In genomic region chr1:75234606-75235005, GRCm38 (mm10) we compare ENCODE assay signal across 8 mouse cellular contexts. TPM values are rescaled to one million over a fixed set of nuclear protein-coding genes. Genes with fewer than 3 reads are reported as not detected.
DNase-seq lines count a peak whose midpoint lies in the region; ATAC-seq and TF ChIP-seq lines count a peak whose summit lies in the region.

No protein-coding gene starts in this region.

- 0 out of 2 replicates have a peak overlapping the region, but pooled peaks have one; percentile 14 for H3K4me2 ChIP-seq in kidney, postnatal 0 days (ENCODE audit: low read length)
- H3K4me2 ChIP-seq in lung, embryonic 16.5 days (ENCODE audit: low read depth, low read length) = no peak overlapping the region

- H3K27ac ChIP-seq in kidney, postnatal 0 days = no peak overlapping the region
- no peak overlapping the region for H3K27ac ChIP-seq in lung, embryonic 16.5 days (ENCODE audit: low read length)

- no peak overlapping the region for H3K4me3 ChIP-seq in kidney, postnatal 0 days (replicated peaks; ENCODE audit: low read depth, low read length)
- H3K4me3 ChIP-seq in lung, embryonic 16.5 days (ENCODE audit: low read length) = no peak overlapping the region

- no peaks in the 10 kb centered on the region; the same call in 1 of the 2 replicates for H3K4me1 ChIP-seq in kidney, postnatal 0 days (replicated peaks; ENCODE audit: insufficient read depth, low read length)
- peaks cover 11% of the 10 kb centered on the region for H3K4me1 ChIP-seq in lung, embryonic 16.5 days (replicated peaks; ENCODE audit: control insufficient read depth, insufficient read depth, low read length)

- H3K9me3 ChIP-seq in kidney, postnatal 0 days (replicated peaks; ENCODE audit: low read length) = no peaks in the 10 kb centered on the region
- H3K9me3 ChIP-seq in lung, embryonic 16.5 days (ENCODE audit: control insufficient read depth, low read length) = no peaks in the 10 kb centered on the region

- peak; percentile 83 for DNase-seq in CD4-positive helper T cell, adult 2 months (ENCODE audit: low read depth, low spot score)
- DNase-seq in MN1 (ENCODE audit: low spot score) = peak; percentile 75
- peak; percentile 81 to 83 for DNase-seq in cerebellum, postnatal 36 days
- DNase-seq in heart, adult 8-10 months (ENCODE audit: low spot score) = peak; percentile 64
- peak; percentile 90 for DNase-seq in kidney, postnatal 0 days (ENCODE audit: low spot score)
- DNase-seq in yolk sac, embryonic 10.5 days (ENCODE audit: low spot score) = peak; percentile 56

- H3K36me3 ChIP-seq in kidney, postnatal 0 days (ENCODE audit: insufficient read depth, low read length) = 0 out of 2 replicates have a peak, but pooled peaks cover 4% of the 10 kb centered on the region
- H3K36me3 ChIP-seq in lung, embryonic 16.5 days (ENCODE audit: control insufficient read depth, insufficient read depth, low read length) = no peaks in the 10 kb centered on the region

- no peaks in the 10 kb centered on the region for H3K27me3 ChIP-seq in kidney, postnatal 0 days (ENCODE audit: insufficient read depth, low read length)
- H3K27me3 ChIP-seq in lung, embryonic 16.5 days (ENCODE audit: control insufficient read depth, insufficient read depth, low read depth, low read length) = no peaks in the 10 kb centered on the region

- ATAC-seq in kidney, postnatal 0 days (replicated peaks; ENCODE audit: low FRiP score, low read depth) = no peak
- ATAC-seq in lung, embryonic 16.5 days (ENCODE audit: low read depth) = peak; percentile 39; the same call in 1 of the 2 replicates
- peak; percentile 75 for ATAC-seq in neutrophil, adult 5-6 weeks (ENCODE audit: extremely low read depth, insufficient number of reproducible peaks, low FRiP score, poor library complexity, severe bottlenecking)

- no peak overlapping the region for H3K9ac ChIP-seq in kidney, postnatal 0 days (ENCODE audit: low read depth, low read length)
- H3K9ac ChIP-seq in lung, embryonic 16.5 days (ENCODE audit: low read length) = no peak overlapping the region

- WGBS in kidney, postnatal 0 days = under 1% methylated on average over 8 of the region's 8 CpGs
- WGBS in lung, embryonic 16.5 days = under 1% methylated on average over 8 of the region's 8 CpGs

- TF ChIP-seq CTCF in kidney, postnatal 0 days (IDR thresholded peaks at IDR 0.05; ENCODE audit: low read depth) = peak; percentile 74

RNA-seq across cellular contexts. Expression of gene Dnajb2, which starts 1.6 kb away (rescaled TPM):
- total RNA-seq in heart, adult 8-10 months (2022) = 100 to 1,000 TPM; 102 to 135 (median 117) TPM
- 30.4 and 31.3 TPM in 2 replicates for polyA plus RNA-seq in kidney, postnatal 0 days (2015; fragmentation: Nextera tagmentation; extraction: Ambion mirVana)
- polyA plus RNA-seq in lung, embryonic 16.5 days (2015; fragmentation: Nextera tagmentation; extraction: Ambion mirVana) = 27.6 and 32.7 TPM in 2 replicates
- 39.7 and 54.4 TPM in 2 replicates for total RNA-seq in neutrophil, adult 5-6 weeks (2017)

RNA-seq across cellular contexts. Expression of gene A630095N17Rik, which starts 2.7 kb away (rescaled TPM):
- total RNA-seq in heart, adult 8-10 months (2022) = not detected
- polyA plus RNA-seq in kidney, postnatal 0 days (2015; fragmentation: Nextera tagmentation; extraction: Ambion mirVana) = 0.18 TPM in 1 of 2 replicates, not detected in the other
- not detected in 2 replicates for polyA plus RNA-seq in lung, embryonic 16.5 days (2015; fragmentation: Nextera tagmentation; extraction: Ambion mirVana)
- total RNA-seq in neutrophil, adult 5-6 weeks (2017) = not detected in 2 replicates

RNA-seq across cellular contexts. Expression of gene Tuba4a, which starts 14.9 kb away (rescaled TPM):
- total RNA-seq in heart, adult 8-10 months (2022) = 1,000 to 10,000 TPM in 1 of 4 experiments, 100 to 1,000 TPM in 3; 786 to 1,317 (median 908) TPM
- 171 and 200 TPM in 2 replicates for polyA plus RNA-seq in kidney, postnatal 0 days (2015; fragmentation: Nextera tagmentation; extraction: Ambion mirVana)
- 51.5 and 58.8 TPM in 2 replicates for polyA plus RNA-seq in lung, embryonic 16.5 days (2015; fragmentation: Nextera tagmentation; extraction: Ambion mirVana)
- 77.0 and 83.7 TPM in 2 replicates for total RNA-seq in neutrophil, adult 5-6 weeks (2017)

RNA-seq across cellular contexts. Expression of gene Stk16, which starts 24.0 kb away (rescaled TPM):
- 10 to 100 TPM; 29.3 to 44.0 (median 36.4) TPM for total RNA-seq in heart, adult 8-10 months (2022)
- polyA plus RNA-seq in kidney, postnatal 0 days (2015; fragmentation: Nextera tagmentation; extraction: Ambion mirVana) = 114 and 122 TPM in 2 replicates
- polyA plus RNA-seq in lung, embryonic 16.5 days (2015; fragmentation: Nextera tagmentation; extraction: Ambion mirVana) = 122 and 127 TPM in 2 replicates
- 60.2 and 75.4 TPM in 2 replicates for total RNA-seq in neutrophil, adult 5-6 weeks (2017)

RNA-seq across cellular contexts. Expression of gene Glb1l, which starts 24.0 kb away (rescaled TPM):
- total RNA-seq in heart, adult 8-10 months (2022) = 1 to 10 TPM; 1.1 to 4.1 (median 2.3) TPM
- polyA plus RNA-seq in kidney, postnatal 0 days (2015; fragmentation: Nextera tagmentation; extraction: Ambion mirVana) = 47.4 and 47.6 TPM in 2 replicates
- polyA plus RNA-seq in lung, embryonic 16.5 days (2015; fragmentation: Nextera tagmentation; extraction: Ambion mirVana) = 19.6 and 21.6 TPM in 2 replicates
- total RNA-seq in neutrophil, adult 5-6 weeks (2017) = 13.3 and 16.2 TPM in 2 replicates
